ENCODE assay signal across 8 mouse cellular contexts in the genomic region with DNA sequence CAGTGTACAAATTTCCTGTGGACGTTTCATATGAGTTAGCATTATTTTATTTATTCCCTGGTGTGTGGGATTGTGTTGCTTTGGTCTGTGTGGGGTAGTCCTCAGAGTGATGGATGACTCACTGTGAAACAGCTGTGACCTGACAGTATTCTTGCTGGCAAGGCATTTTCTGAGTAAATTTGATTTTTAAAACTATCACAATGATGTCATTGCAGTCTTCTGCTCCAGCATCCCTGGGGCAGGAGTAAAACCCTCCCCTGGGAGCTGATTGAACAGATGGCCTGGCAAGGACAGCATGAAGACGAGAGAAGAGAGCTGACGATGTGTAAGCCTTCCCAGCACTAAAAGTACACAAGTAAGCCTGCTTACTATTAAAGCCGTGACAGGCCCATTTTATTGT.
DNase-seq lines count a peak whose midpoint lies in the region; ATAC-seq and TF ChIP-seq lines count a peak whose summit lies in the region.

No protein-coding gene starts in this region.

- TF ChIP-seq CTCF in gastrocnemius, adult 2 months (IDR thresholded peaks at IDR 0.05): no peak

- H3K9ac ChIP-seq in hindbrain, embryonic 13.5 days: no peak overlapping the region
- no peak overlapping the region for H3K9ac ChIP-seq in limb, embryonic 14.5 days (ENCODE audit: low read depth, low read length, severe bottlenecking)
- H3K9ac ChIP-seq in heart, embryonic 11.5 days (ENCODE audit: low read depth, low read length): no peak overlapping the region

- ATAC-seq in hindbrain, embryonic 13.5 days (ENCODE audit: low FRiP score): peak; percentile 87
- peak; percentile 64 for ATAC-seq in limb, embryonic 14.5 days (ENCODE audit: low FRiP score, low read depth)
- no peak for ATAC-seq in megakaryocyte, adult 5-6 weeks (ENCODE audit: poor library complexity, severe bottlenecking)
- no peak for ATAC-seq in heart, embryonic 11.5 days (replicated peaks; ENCODE audit: insufficient number of reproducible peaks, low FRiP score, low TSS enrichment)

- H3K4me2 ChIP-seq in hindbrain, embryonic 13.5 days: no peak overlapping the region
- H3K4me2 ChIP-seq in limb, embryonic 14.5 days (replicated peaks; ENCODE audit: low read depth, low read length, severe bottlenecking): no peak overlapping the region
- H3K4me2 ChIP-seq in heart, embryonic 11.5 days: no peak overlapping the region

- H3K27ac ChIP-seq in gastrocnemius, adult 2 months: no peak overlapping the region
- no peak overlapping the region for H3K27ac ChIP-seq in hindbrain, embryonic 13.5 days
- H3K27ac ChIP-seq in limb, embryonic 14.5 days (replicated peaks; ENCODE audit: low read depth, low read length): no peak overlapping the region
- no peak overlapping the region for H3K27ac ChIP-seq in heart, embryonic 11.5 days (ENCODE audit: low read depth, low read length)

- H3K27me3 ChIP-seq in hindbrain, embryonic 13.5 days: no peaks in the 10 kb centered on the region
- no peaks in the 10 kb centered on the region for H3K27me3 ChIP-seq in limb, embryonic 14.5 days (ENCODE audit: control insufficient read depth, insufficient read depth, low read length)
- no peaks in the 10 kb centered on the region for H3K27me3 ChIP-seq in heart, embryonic 11.5 days (ENCODE audit: control insufficient read depth, insufficient read depth, low read length)

- WGBS in hindbrain, embryonic 13.5 days: 26% methylated on average over 4 of the region's 4 CpGs
- WGBS in limb, embryonic 14.5 days: 38% methylated on average over 4 of the region's 4 CpGs
- 55% methylated on average over 4 of the region's 4 CpGs for WGBS in heart, embryonic 11.5 days (ENCODE audit: insufficient replicate concordance)

- peak; percentile 19 for DNase-seq in gastrocnemius, adult 2 months
- no peak for DNase-seq in gastrocnemius, postnatal 36 days
- peak; percentile 51 for DNase-seq in cerebellum, adult 11-12 months
- peak; percentile 20 for DNase-seq in limb, embryonic 14.5 days (ENCODE audit: low spot score)
- DNase-seq in spleen, postnatal 10 days (ENCODE audit: low spot score in 2 of 2): no peak

- no peaks in the 10 kb centered on the region for H3K36me3 ChIP-seq in hindbrain, embryonic 13.5 days
- H3K36me3 ChIP-seq in limb, embryonic 14.5 days (ENCODE audit: control insufficient read depth, insufficient read depth, low read length): no peaks in the 10 kb centered on the region
- no peaks in the 10 kb centered on the region for H3K36me3 ChIP-seq in heart, embryonic 11.5 days (ENCODE audit: control insufficient read depth, insufficient read depth, low read length)

- intact Hi-C loops in gastrocnemius, adult 2 months (cut with DNase I): no loop called here
- intact Hi-C loops in gastrocnemius, postnatal 36 days (cut with DNase I): no loop called here

- H3K9me3 ChIP-seq in hindbrain, embryonic 13.5 days: no peaks in the 10 kb centered on the region
- H3K9me3 ChIP-seq in limb, embryonic 14.5 days (ENCODE audit: control insufficient read depth, low read length): no peaks in the 10 kb centered on the region
- no peaks in the 10 kb centered on the region for H3K9me3 ChIP-seq in heart, embryonic 11.5 days (replicated peaks; ENCODE audit: control insufficient read depth, low read length)

- H3K4me3 ChIP-seq in gastrocnemius, adult 2 months: no peak overlapping the region
- no peak overlapping the region for H3K4me3 ChIP-seq in hindbrain, embryonic 13.5 days
- no peak overlapping the region for H3K4me3 ChIP-seq in limb, embryonic 14.5 days (replicated peaks; ENCODE audit: low read length)
- H3K4me3 ChIP-seq in heart, embryonic 11.5 days (ENCODE audit: low read depth, low read length): no peak overlapping the region

- no peaks in the 10 kb centered on the region for H3K4me1 ChIP-seq in hindbrain, embryonic 13.5 days (replicated peaks)
- H3K4me1 ChIP-seq in limb, embryonic 14.5 days (ENCODE audit: control insufficient read depth, insufficient read depth, low read length): no peaks in the 10 kb centered on the region
- H3K4me1 ChIP-seq in heart, embryonic 11.5 days (ENCODE audit: control insufficient read depth, insufficient read depth, low read length): no peaks in the 10 kb centered on the region

- TF ChIP-seq POLR2A in limb, embryonic 14.5 days (IDR thresholded peaks at IDR 0.05; ENCODE audit: borderline replicate concordance, extremely low read depth, insufficient read depth, insufficient read length): no peak

Comparison
In these comparisons a context has a peak if more than half of its experiments do, and no peak if none do; other contexts are left out.
1. DNase-seq: peak in gastrocnemius, adult 2 months (single experiment), cerebellum, adult 11-12 months (single experiment) and limb, embryonic 14.5 days (single experiment); none in gastrocnemius, postnatal 36 days (0 of 2) and spleen, postnatal 10 days (0 of 2).
2. ATAC-seq: peak in hindbrain, embryonic 13.5 days (single experiment) and limb, embryonic 14.5 days (single experiment); none in megakaryocyte, adult 5-6 weeks (single experiment) and heart, embryonic 11.5 days (single experiment).